Mouse (Mus musculus): Measurements from ENCODE around the gene Figla.

Gene Figla

GRCm38 (mm10) chr6:86069856-86070255, 53.9 kb downstream of the Figla start:
- DNase-seq (ENCODE audit: low spot score): no peak

DNA sequence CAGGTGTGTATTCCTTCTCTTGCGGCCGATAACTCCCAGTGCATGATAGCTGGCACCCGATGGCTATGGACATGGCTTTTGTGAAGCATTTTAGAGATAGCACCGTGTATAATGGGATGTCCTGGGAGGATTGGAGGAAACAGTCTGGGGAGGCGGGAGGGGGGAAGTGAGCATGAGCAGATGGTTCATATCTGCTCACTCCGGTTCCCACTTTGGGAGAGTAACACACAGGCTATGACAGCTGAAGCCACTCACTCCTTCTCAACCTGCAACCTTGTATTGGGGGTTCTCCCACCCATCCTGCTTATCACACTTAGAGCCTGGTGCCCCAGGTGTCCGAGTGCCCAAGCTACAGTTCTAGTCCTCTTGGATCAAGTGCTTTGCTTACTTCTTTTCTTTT, 54.3 kb downstream of the Figla start:
- DNase-seq (ENCODE audit: low spot score): no peak
